Mouse (Mus musculus) E14TG2a.4 (cell line): ENCODE measurements around the gene Plxna2.

ENCODE experiments used
- CTCF ChIP-seq: conservative IDR thresholded peaks from 2 replicates; pipeline ENCODE4 v1.5.1; 2014; ENCODE audit warnings: low read length
- NANOG ChIP-seq: IDR thresholded peaks from 2 replicates; pipeline ENCODE4 v1.6.1; 2014; ENCODE audit warnings: borderline replicate concordance, low read length, mixed read lengths
- POU5F1 ChIP-seq: IDR thresholded peaks from 2 replicates; pipeline ENCODE4 v1.6.1; 2014; ENCODE audit warnings: low read length, borderline replicate concordance

GRCm38 (mm10) chr1:194852065-194852358 lies 234.0 kb downstream of the Plxna2 start:
- no peak for TF ChIP-seq CTCF
- no peak for TF ChIP-seq POU5F1
- no peak for TF ChIP-seq NANOG
